Mouse (Mus musculus) lung, postnatal 0 days (tissue): ENCODE measurements at regions not wholly inside any gene's neighbourhood (a gene's known extent, or its start where the extent isn't known, plus 50 kb on each side); places are given as distances from the start of the nearest gene placed in this dataset.

Source experiments
- CTCF ChIP-seq: IDR thresholded peaks from 2 replicates; pipeline ENCODE4 v1.5.1; 2016; ENCODE audit warnings: antibody characterized with exemption, mild to moderate bottlenecking
- EP300 ChIP-seq: IDR thresholded peaks from 2 replicates; pipeline ENCODE4 v1.6.1; 2016; ENCODE audit warnings: antibody characterized with exemption, mild to moderate bottlenecking, control low read depth

DNA sequence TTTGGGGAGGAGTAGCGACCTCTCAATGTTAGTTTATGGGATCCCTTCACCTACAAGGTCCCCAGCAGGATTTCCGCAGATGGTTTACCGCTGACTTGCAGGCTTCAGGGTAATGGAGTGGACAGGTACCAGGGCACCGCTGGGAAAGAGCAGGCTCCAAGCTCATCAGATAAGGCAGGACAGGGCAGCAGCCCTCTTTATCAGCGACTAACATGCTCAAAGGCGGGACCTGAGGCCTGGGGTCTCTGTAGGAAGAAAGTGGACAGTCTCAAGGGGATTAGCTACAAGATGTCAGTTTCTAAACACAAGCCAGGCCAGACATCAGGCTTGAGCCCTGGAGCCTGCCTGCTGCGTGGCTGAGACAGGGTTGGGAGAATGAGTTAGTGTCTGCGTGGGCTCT is 74.9 kb upstream of the Stx18 start:
- TF ChIP-seq CTCF, result no peak
- TF ChIP-seq EP300, result no peak
